Mouse (Mus musculus) stomach, embryonic 14.5 days (tissue): ENCODE data around the gene Aplp1. TPM values are rescaled to one million over a fixed set of nuclear protein-coding genes. Genes with fewer than 3 reads are reported as not detected.
"Not testable (repeated sequence)": the region's sequence is repeated elsewhere in the genome, so short reads cannot be mapped to it uniquely, and the experiment has no call there.

Experiments
- ATAC-seq: fragments of 200-750 bp; cut with Nextera tagmentation; 2 replicates; pipeline ENCODE4 v1.8.0; 2017; ENCODE audit warnings: low read depth, moderate TSS enrichment; ENCODE audit not compliant: insufficient number of reproducible peaks, insufficient read depth, low FRiP score
- H3K27ac ChIP-seq: fragments of 300-500 bp; sonication (generic); 2 replicates; pipeline ENCODE4 v1.5.1; 2014; ENCODE audit warnings: mild to moderate bottlenecking, low read length, moderate library complexity, mixed read lengths
- H3K27me3 ChIP-seq: fragments of 300-500 bp; sonication (generic); 2 replicates; pipeline ENCODE4 v1.6.1; 2014; ENCODE audit warnings: low read length, control low read depth, mixed read lengths; ENCODE audit not compliant: control insufficient read depth, insufficient read depth
- H3K36me3 ChIP-seq: fragments of 300-500 bp; sonication (generic); 2 replicates; pipeline ENCODE4 v1.6.1; 2014; ENCODE audit warnings: mild to moderate bottlenecking, control low read depth, low read length, moderate library complexity, mixed read lengths; ENCODE audit not compliant: control insufficient read depth, insufficient read depth
- H3K4me1 ChIP-seq: fragments of 300-500 bp; sonication (generic); 2 replicates; pipeline ENCODE4 v1.6.1; 2014; ENCODE audit warnings: low read length, control low read depth, mixed read lengths; ENCODE audit not compliant: control insufficient read depth, insufficient read depth
- H3K4me2 ChIP-seq: fragments of 300-500 bp; sonication (generic); replicated peaks from 2 replicates; pipeline ENCODE4 v1.6.1; 2014; ENCODE audit warnings: low read depth, low read length, control low read depth
- H3K4me3 ChIP-seq: fragments of 300-500 bp; sonication (generic); 2 replicates; pipeline ENCODE4 v1.5.1; 2014; ENCODE audit warnings: low read depth, low read length, control low read depth
- H3K9ac ChIP-seq: fragments of 300-500 bp; sonication (generic); replicated peaks from 2 replicates; pipeline ENCODE4 v1.6.1; 2014; ENCODE audit warnings: low read depth, mild to moderate bottlenecking, control low read depth, low read length, moderate library complexity, mixed read lengths
- H3K9me3 ChIP-seq: fragments of 300-500 bp; sonication (generic); 2 replicates; pipeline ENCODE4 v1.6.1; 2016; ENCODE audit warnings: low read depth, low read length, control low read depth; ENCODE audit not compliant: control insufficient read depth
- WGBS: fragments of 180-500 bp; shearing (Covaris S2); extraction: QIAGEN DNeasy Blood & Tissue Kit; methylation state at CpG from one replicate; pipeline ENCODE4 v1.1.7; 2014; 5-methylcytosine and 5-hydroxymethylcytosine counted together
- polyA plus RNA-seq: library from polyadenylated mRNA; unstranded; fragments of >200 nt; fragmentation: Nextera tagmentation; extraction: Ambion mirVana; gene quantifications from 2 replicates; pipeline ENCODE4 v1.2.1, GENCODE M21; 2014

Gene Aplp1
- polyA plus RNA-seq: 37.4 and 39.0 TPM in 2 replicates

- H3K9me3 ChIP-seq: peaks cover 2% of the 10 kb centered on the region; the same call in 1 of the 2 replicates
- peak within 1 kb of the TSS; percentile 39; the same call in 1 of the 2 replicates for H3K27ac ChIP-seq
- H3K4me2 ChIP-seq: peak within 1 kb of the TSS; percentile 87
- no peaks in the 10 kb centered on the region for H3K27me3 ChIP-seq
- H3K4me1 ChIP-seq: peaks cover 7% of the 10 kb centered on the region; the same call in 1 of the 2 replicates
- ATAC-seq: peak; percentile 73
- H3K9ac ChIP-seq: peak within 1 kb of the TSS; percentile 38
- peak within 1 kb of the TSS; percentile 57 for H3K4me3 ChIP-seq
- 1% methylated on average over 40 of the region's 72 CpGs for WGBS
- H3K36me3 ChIP-seq: no peaks in the 10 kb centered on the region
Observed at GRCm38 (mm10) chr7:30444971-30445751, at the start of gene Aplp1. Aplp1 (minus strand) TSS chr7:30445535.

DNA sequence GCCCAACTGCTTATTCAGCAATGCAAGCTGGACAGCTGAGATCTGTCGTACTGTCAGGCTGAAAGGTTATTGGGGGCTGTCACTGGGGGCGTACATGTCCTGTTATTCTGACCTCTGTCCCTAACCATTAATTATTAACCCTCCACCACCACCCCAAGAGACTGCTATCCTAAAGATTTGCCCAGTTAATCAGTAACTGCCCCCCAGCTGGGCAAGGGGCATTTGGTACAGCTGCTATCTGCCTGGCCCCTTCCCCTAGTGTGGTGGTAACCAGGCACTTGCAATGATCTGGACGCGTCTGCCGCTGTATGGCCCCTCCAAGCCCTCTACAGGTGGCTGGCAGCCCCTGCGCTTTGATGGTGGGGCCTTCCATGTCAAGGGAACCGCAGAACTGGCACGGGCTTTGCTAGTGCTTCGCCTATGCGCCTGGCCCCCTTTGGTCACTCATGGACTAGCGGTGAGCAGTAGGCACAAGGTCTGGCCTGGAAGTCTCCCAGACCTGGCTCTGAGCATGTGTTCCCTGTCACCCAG is 48.1 kb upstream of the Aplp1 start, which contains the start of gene Prodh2:
Prodh2 (plus strand) TSS at position 222 of the 531 bp plus-strand sequence.
- WGBS: 44% methylated on average over 11 of the region's 11 CpGs
- Histone ChIP-seq H3K27ac (no peak within 1 kb of the TSS), H3K4me2 (no peak within 1 kb of the TSS), H3K27me3 (no peaks in the 10 kb centered on the region), H3K4me3 (no peak within 1 kb of the TSS), H3K4me1 (no peaks in the 10 kb centered on the region), H3K36me3 (no peaks in the 10 kb centered on the region), H3K9ac (no peak within 1 kb of the TSS), H3K9me3 (no peaks in the 10 kb centered on the region)
- peak; percentile 53; the same call in 1 of the 2 replicates for ATAC-seq

- no peaks in the 10 kb centered on the region for H3K4me1 ChIP-seq
- H3K36me3 ChIP-seq: no peaks in the 10 kb centered on the region
- no peak overlapping the region for H3K9ac ChIP-seq
- H3K4me2 ChIP-seq: no peak overlapping the region
- no peaks in the 10 kb centered on the region for H3K9me3 ChIP-seq
- H3K27ac ChIP-seq: no peak overlapping the region
- H3K27me3 ChIP-seq: no peaks in the 10 kb centered on the region
- 18% methylated on average over 4 of the region's 4 CpGs for WGBS
- no peak overlapping the region for H3K4me3 ChIP-seq
- no peak for ATAC-seq
Observed at GRCm38 (mm10) chr7:30492765-30493164, 47.4 kb upstream of the Aplp1 start.

DNA sequence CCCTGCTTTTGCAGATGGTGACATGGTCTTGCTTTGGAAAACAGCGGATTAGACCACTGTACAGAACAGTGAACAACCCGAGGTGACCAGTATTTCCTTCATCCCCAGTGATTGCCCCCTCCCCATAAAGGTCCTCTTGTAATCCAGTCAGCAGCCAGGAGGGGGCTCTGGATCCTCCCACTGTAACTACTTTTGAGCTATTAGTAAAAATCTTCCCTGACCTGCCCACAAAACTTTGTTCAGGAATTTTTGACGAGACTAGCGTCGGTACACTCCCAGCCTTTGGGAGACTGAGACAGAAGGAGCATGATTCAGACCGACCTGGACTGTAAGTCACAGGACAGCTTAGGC is 45.6 kb upstream of the Aplp1 start:
- ATAC-seq: no peak
- no peak overlapping the region for H3K4me2 ChIP-seq
- WGBS: 14% methylated on average over 6 of the region's 6 CpGs

GRCm38 (mm10) chr7:30490251-30490956 is 45.1 kb upstream of the Aplp1 start:
- WGBS: 27% methylated on average over 16 of the region's 16 CpGs
- Histone ChIP-seq H3K4me2 (no peak overlapping the region), H3K4me3 (no peak overlapping the region), H3K4me1 (no peaks in the 10 kb centered on the region), H3K9ac (no peak overlapping the region), H3K27ac (no peak overlapping the region), H3K27me3 (no peaks in the 10 kb centered on the region), H3K9me3 (no peaks in the 10 kb centered on the region), H3K36me3 (no peaks in the 10 kb centered on the region)
- no peak for ATAC-seq

More for the DNA sequence above, 45.6 kb upstream of the Aplp1 start:
- no peak overlapping the region for H3K27ac ChIP-seq
- no peaks in the 10 kb centered on the region for H3K9me3 ChIP-seq
- H3K9ac ChIP-seq: no peak overlapping the region
- H3K4me1 ChIP-seq: no peaks in the 10 kb centered on the region
- H3K36me3 ChIP-seq: no peaks in the 10 kb centered on the region
- H3K27me3 ChIP-seq: no peaks in the 10 kb centered on the region
- H3K4me3 ChIP-seq: no peak overlapping the region

DNA sequence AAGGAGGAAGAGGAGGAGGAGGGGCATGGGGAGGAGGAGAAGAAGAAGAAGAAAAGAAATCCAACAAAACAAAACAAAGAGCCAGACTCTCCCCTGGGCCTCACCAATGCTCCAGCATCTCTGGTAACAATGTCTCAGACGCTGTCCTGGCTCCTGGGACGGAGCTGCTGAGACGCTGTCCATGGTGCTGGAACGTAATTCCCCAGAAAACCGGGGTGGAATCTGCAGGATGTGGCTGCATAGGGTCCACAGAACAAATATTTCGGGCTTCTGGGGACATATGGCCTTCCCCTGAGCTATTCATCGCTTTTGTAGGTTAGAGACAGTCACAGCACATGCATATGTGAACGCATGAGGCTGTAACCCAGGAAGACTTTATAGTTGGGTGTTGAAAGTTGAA is 38.9 kb upstream of the Aplp1 start:
- Histone ChIP-seq H3K4me2 (no peak overlapping the region), H3K27me3 (no peaks in the 10 kb centered on the region), H3K27ac (no peak overlapping the region), H3K4me3 (no peak overlapping the region), H3K36me3 (no peaks in the 10 kb centered on the region), H3K9me3 (no peaks in the 10 kb centered on the region), H3K9ac (no peak overlapping the region), H3K4me1 (no peaks in the 10 kb centered on the region)
- 15% methylated on average over 8 of the region's 8 CpGs for WGBS
- ATAC-seq: no peak

DNA sequence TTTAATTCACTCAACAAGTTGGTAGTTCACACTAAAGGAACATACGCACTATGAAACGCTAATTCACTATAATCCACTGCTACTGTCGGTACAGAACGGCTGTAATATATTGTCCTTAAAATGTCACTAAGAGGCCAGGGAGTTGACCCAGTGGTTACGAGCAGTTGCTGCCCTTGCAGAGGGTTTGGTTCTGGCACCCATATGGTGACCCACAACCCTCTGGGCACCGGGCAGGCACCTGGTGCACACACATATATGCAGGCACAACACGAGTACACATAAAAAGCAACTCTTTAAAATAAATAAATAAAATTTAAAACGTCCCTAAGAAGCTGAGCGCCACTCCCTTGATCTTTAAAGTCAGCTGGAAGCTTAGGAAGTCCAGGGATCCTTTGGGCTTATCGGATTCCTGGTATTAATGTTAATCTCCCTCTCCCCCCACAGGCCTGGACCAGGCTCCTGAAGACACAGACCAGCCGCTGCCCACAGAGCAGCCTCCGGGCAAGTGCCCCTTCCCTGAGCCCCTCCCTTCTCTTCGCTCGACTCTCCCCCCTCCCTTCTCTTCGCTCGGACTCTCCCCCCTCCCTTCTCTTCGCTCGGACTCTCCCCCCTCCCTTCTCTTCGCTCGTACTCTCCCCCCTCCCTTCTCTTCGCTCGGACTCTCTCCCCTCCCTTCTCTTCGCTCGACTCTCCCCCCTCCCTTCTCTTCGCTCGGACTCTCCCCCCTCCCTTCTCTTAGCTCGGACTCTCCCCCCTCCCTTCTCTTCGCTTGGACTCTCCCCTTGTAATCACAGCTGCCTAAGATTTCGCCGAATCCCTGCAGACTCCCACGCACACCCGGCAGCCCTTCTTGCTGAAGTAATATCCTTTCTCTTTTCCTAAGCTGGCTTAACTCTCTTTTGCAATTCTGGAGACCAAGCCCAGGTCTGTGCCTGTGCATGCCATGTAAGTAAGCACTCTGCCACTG is 32.4 kb upstream of the Aplp1 start:
- H3K27ac ChIP-seq: no peak overlapping the region
- H3K4me3 ChIP-seq: peak overlapping the region; percentile 15; the same call in 1 of the 2 replicates
- H3K4me2 ChIP-seq: peak overlapping the region; percentile 24
- peaks cover 5% of the 10 kb centered on the region; the same call in 1 of the 2 replicates for H3K4me1 ChIP-seq
- no peak overlapping the region for H3K9ac ChIP-seq
- ATAC-seq: no peak
- H3K27me3 ChIP-seq: no peaks in the 10 kb centered on the region
- H3K9me3 ChIP-seq: no peaks in the 10 kb centered on the region
- 6% methylated on average over 31 of the region's 32 CpGs for WGBS
- no peaks in the 10 kb centered on the region for H3K36me3 ChIP-seq

- H3K27ac ChIP-seq, H3K4me2 ChIP-seq, H3K9ac ChIP-seq, H3K4me3 ChIP-seq, ATAC-seq, H3K9me3 ChIP-seq, H3K4me1 ChIP-seq, H3K36me3 ChIP-seq, H3K27me3 ChIP-seq: not testable (repeated sequence)
- WGBS: 81% methylated on average over 6 of the region's 7 CpGs
Observed at GRCm38 (mm10) chr7:30476136-30476535, 30.8 kb upstream of the Aplp1 start.
